Mouse (Mus musculus): Measurements from ENCODE around the gene Gm10337. TPM values are rescaled to one million over a fixed set of nuclear protein-coding genes. Genes with fewer than 3 reads are reported as not detected.
A peak's percentile ranks its signal among the peaks of the same experiment; 100 is the strongest.

Gm10337 gene
- total and polyA plus RNA-seq, 3 experiments: not detected

DNA sequence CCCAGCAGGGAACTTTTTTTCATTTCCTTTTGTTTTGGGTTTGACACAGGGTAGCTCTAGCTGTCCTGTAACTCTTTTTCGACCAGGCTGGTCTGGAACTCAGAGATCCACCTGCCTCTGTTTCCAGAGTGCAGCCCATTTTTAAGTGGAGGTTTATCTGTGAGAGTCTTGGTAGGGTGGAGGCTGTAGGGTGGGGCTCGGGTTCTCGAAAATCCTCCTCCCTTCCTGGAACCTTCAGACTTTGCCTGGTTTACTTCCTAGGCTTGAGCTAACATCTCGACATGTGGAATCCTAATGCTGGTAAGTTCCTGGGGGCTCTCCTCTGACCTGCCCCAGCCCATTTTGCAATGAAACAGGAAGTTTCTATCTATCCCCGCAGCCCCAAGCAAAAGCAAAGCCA lies 43.7 kb upstream of the Gm10337 start:
- peak overlapping the region; percentile 79 for H3K9ac ChIP-seq (ENCODE audit: control insufficient read depth, low read depth, low read length, poor library complexity, severe bottlenecking)
- no peaks in the 10 kb centered on the region for H3K9me3 ChIP-seq (replicated peaks; ENCODE audit: insufficient read depth, low read length)
- no peak for TF ChIP-seq TAL1 (IDR thresholded peaks at IDR 0.05; ENCODE audit: low read length)
- TF ChIP-seq USF2 (IDR thresholded peaks at IDR 0.05; ENCODE audit: borderline replicate concordance in 1 of 2, insufficient read depth in 1 of 2, low read depth in 1 of 2, low read length in 2 of 2): no peak
- TF ChIP-seq RAD21 (IDR thresholded peaks at IDR 0.05; ENCODE audit: low read depth, low read length): no peak
- TF ChIP-seq MAFK (IDR thresholded peaks at IDR 0.05; ENCODE audit: borderline replicate concordance, low read depth, low read length): no peak
- no peak for TF ChIP-seq TBP (IDR thresholded peaks at IDR 0.05; ENCODE audit: low read depth, low read length)
- TF ChIP-seq POLR2AphosphoS2 (IDR thresholded peaks at IDR 0.05; ENCODE audit: low read length): no peak
- no peak for TF ChIP-seq CHD1 (IDR thresholded peaks at IDR 0.05; ENCODE audit: low read depth, low read length)
- TF ChIP-seq CTCF (IDR thresholded peaks at IDR 0.05 in 2 of 3, conservative IDR thresholded peaks at IDR 0.05 in 1 of 3; ENCODE audit: control insufficient read depth in 1 of 3, insufficient read depth in 1 of 3, low read depth in 2 of 3, low read length in 3 of 3, poor library complexity in 1 of 3, severe bottlenecking in 1 of 3): no peak
- no peak for TF ChIP-seq POLR2AphosphoS5 (IDR thresholded peaks at IDR 0.05; ENCODE audit: borderline replicate concordance, low read depth, low read length)
- peak; percentile 39; the same call in 1 of the 2 replicates for TF ChIP-seq MAZ (IDR thresholded peaks at IDR 0.05; ENCODE audit: low read depth, low read length)
- no peak for TF ChIP-seq SMC3 (IDR thresholded peaks at IDR 0.05; ENCODE audit: low read depth, low read length)
- TF ChIP-seq GABPA (IDR thresholded peaks at IDR 0.05; ENCODE audit: low read depth, low read length): no peak; the same call in 1 of the 2 replicates
- TF ChIP-seq SIN3A (IDR thresholded peaks at IDR 0.05; ENCODE audit: low read length): peak; percentile 66
- 0 out of 2 replicates have a peak, but pooled peaks have one; percentile 16 for TF ChIP-seq MYC (IDR thresholded peaks at IDR 0.05; ENCODE audit: low read depth, low read length)
- TF ChIP-seq ZKSCAN1 (IDR thresholded peaks at IDR 0.05; ENCODE audit: low read depth, low read length): no peak
- TF ChIP-seq BHLHE40 (IDR thresholded peaks at IDR 0.05; ENCODE audit: borderline replicate concordance, low read depth, low read length): no peak
- TF ChIP-seq ZC3H11A (IDR thresholded peaks at IDR 0.05; ENCODE audit: low read depth, low read length): no peak
- 0 out of 2 replicates have a peak, but pooled peaks have one; percentile 9 for TF ChIP-seq GATA1 (IDR thresholded peaks at IDR 0.05; ENCODE audit: low read depth, low read length)
- peak; percentile 38 to 48; a peak in 2 of 4 replicates for TF ChIP-seq EP300 (IDR thresholded peaks at IDR 0.05; ENCODE audit: low read depth in 1 of 2, low read length in 2 of 2)
- no peak for TF ChIP-seq CHD2 (IDR thresholded peaks at IDR 0.05; ENCODE audit: low read length)
- no peak for TF ChIP-seq MYB (IDR thresholded peaks at IDR 0.05; ENCODE audit: low read depth, low read length)
- no peak for TF ChIP-seq ZNF384 (IDR thresholded peaks at IDR 0.05; ENCODE audit: low read depth, low read length)
- TF ChIP-seq TCF12 (IDR thresholded peaks at IDR 0.05; ENCODE audit: low read depth, low read length): no peak
- TF ChIP-seq NRF1 (IDR thresholded peaks at IDR 0.05; ENCODE audit: insufficient read depth, low read depth, low read length, poor library complexity, severe bottlenecking): no peak
- peak; percentile 56 for TF ChIP-seq MXI1 (IDR thresholded peaks at IDR 0.05; ENCODE audit: low read depth, low read length)
- TF ChIP-seq RCOR1 (IDR thresholded peaks at IDR 0.05; ENCODE audit: low read depth, low read length): 0 out of 2 replicates have a peak, but pooled peaks have one; percentile 44
- 0 out of 2 replicates have a peak, but pooled peaks have one; percentile 16 for TF ChIP-seq ELF1 (IDR thresholded peaks at IDR 0.05; ENCODE audit: low read depth, low read length)
- no peak for TF ChIP-seq POLR2A (IDR thresholded peaks at IDR 0.05; ENCODE audit: control insufficient read depth in 1 of 2, insufficient read depth in 1 of 2, low read depth in 1 of 2, low read length in 2 of 2, poor library complexity in 1 of 2)
- TF ChIP-seq JUND (IDR thresholded peaks at IDR 0.05; ENCODE audit: low read depth, low read length): no peak
- TF ChIP-seq ETS1 (IDR thresholded peaks at IDR 0.05; ENCODE audit: low read depth, low read length): no peak
- peaks cover 2% of the 10 kb centered on the region; the same call in 1 of the 2 replicates for H3K79me2 ChIP-seq (ENCODE audit: control insufficient read depth, insufficient read depth, low read length, poor library complexity)
- H3K36me3 ChIP-seq (ENCODE audit: control insufficient read depth in 1 of 2, insufficient read depth in 2 of 2, low read length in 2 of 2): peaks cover 0 to 26% of the 10 kb centered on the region in 2 experiments; a peak in 2 of 4 replicates
- peaks cover 5 to 36% of the 10 kb centered on the region in 2 experiments for H3K4me1 ChIP-seq (ENCODE audit: control insufficient read depth in 1 of 2, insufficient read depth in 2 of 2, low read length in 2 of 2)
- H3K27me3 ChIP-seq (ENCODE audit: control insufficient read depth in 1 of 2, insufficient read depth in 2 of 2, low read length in 2 of 2): no peaks in the 10 kb centered on the region
- peak; percentile 71 for DNase-seq (ENCODE audit: low read depth, low spot score)
- peak overlapping the region; percentile 78 to 79 for H3K4me3 ChIP-seq (ENCODE audit: control insufficient read depth in 1 of 2, insufficient read depth in 1 of 2, low read depth in 2 of 2, low read length in 2 of 2)
- peak overlapping the region; percentile 96 for H3K27ac ChIP-seq (ENCODE audit: control insufficient read depth, low read depth, low read length)

Measured in MEL (cell line).